Mouse (Mus musculus) right cerebral cortex, postnatal 4 days (tissue): ENCODE measurements at regions not wholly inside any gene's neighbourhood (a gene's known extent, or its start where the extent isn't known, plus 50 kb on each side); places are given as distances from the start of the nearest gene placed in this dataset.

Source experiments
- DNase-seq: peaks from one replicate; pipeline ENCODE4 v3.0.0-alpha.2; 2022

DNA sequence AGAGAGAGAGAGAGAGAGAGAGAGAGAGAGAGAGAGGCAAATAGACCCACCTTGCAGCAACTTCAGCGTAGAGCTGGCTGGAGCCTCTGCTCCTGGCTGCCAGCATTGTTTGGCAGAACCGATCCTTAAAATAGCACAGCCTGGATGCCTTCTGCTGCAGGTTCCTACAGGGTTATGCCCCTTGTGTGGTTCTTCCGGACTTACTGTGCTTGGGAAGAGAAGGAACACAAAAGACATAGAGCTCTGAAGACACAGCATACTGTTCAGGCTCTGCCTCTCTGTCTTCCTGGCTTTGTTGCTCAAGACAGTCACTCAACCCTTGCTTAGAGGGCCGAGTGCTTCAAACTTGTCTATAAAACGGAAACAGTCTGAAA lies 86.2 kb upstream of the Slc25a26 start:
- no peak for DNase-seq

DNA sequence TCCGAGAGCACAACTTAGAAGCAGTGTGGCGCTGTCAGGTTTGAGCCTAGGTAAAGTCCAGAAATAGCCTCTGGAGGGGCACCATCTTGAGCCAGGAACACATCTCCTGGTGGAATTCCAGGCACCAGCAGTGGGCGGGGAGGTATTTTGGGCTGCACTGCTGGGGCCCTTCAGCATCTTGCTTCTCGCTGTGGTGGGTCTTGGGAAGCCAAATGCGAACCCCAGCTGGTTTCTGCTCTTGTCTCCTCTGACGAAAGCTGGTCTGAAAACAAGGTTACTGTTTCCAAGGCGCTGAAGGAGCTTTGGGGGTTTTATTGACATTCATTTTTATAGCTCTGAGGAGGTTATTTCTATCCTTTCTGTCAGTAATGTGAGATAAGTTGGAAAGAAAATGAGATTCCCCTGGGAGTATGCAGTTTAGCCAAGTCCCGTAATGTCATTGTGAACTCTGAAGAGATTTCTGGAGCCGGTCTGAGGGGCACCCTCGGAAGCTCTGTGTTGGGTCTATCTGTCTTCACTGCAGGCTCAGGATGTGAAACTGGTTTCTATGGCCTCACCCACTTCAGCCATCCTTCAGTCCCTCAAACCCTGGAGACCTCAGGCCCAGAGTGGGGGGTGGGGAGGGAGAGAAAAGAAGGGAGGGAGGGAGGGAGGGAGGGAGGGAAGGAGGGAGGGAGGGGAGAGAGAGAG lies 86.7 kb upstream of the Slc25a26 start:
- DNase-seq, result no peak

DNA sequence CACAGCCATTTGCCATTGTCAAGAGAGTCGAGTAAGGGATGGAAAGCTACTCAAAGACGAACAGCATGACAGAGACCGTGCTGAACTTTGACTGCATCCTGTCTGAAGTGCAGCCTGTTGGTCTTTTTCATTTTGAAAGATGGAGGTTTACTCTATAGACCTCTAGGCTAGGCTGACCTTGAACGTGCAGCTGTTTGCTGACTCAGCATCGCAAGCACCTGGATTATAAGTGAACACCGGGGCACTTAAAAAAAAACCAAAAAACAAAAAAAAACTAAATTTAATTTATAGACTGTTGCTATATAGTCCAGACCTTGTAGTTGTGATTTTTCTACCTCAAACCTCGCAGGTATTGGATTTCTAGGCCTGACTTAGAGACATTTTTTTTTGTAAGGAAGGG lies 87.8 kb upstream of the Slc25a26 start:
- DNase-seq, result no peak

DNA sequence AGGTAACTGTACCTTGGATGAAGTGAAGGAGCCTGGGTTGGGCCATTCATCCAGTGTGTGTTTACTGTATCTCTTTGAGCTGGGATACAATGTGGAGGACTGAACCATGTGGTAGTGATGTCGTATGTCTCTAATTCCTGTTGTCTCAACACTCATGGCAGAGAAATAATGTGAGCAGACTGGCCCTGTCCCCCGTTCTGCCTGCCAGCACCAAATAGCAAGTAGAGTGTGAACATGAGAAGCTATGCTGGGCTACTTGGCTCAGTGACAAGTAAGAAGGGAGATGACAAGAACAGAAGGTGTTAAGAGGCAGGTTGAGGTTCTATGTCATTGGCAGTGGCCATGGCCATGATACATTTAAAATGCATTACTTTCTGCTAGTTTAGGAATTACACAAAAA lies 89.7 kb upstream of the Slc25a26 start:
- DNase-seq, result no peak

DNA sequence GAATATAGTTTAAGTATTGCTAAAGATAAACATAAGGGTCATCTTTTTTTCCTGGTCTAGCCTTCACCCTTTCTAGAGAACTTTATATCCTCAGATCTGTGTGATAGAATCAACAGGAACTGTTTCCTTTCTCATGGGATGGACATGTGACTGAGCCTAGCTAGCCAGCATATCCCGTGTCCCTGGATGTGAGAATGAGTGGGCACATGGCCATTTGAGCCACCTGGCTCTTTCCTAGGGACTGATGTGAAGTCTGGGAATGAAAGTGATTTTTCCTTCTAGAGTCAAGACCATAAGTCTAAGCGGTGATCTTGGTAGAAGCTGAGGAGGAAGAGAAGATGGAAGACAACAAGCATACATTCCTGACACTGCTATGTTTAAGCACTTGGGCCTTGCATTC lies 91.1 kb upstream of the Slc25a26 start:
- DNase-seq, result no peak

DNA sequence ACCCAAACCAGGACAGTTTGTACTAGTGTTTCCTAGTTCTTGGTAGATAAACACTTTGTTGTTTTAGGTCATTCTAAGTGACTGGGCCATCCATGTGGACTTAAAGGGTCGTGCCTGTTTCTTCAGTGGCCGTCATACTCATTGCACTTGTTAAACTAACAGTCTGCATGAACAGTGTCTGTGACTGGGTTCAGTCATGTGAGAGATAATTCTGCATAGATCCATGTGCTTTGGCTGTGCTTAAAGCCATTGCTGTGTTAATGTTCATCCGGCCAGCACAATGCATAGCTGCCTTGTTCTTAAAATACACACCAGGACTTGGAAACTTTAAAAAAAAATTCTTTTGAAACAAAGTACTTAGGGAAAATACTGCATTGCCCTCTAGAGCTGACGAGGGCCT lies 92.4 kb upstream of the Slc25a26 start:
- no peak for DNase-seq

DNA sequence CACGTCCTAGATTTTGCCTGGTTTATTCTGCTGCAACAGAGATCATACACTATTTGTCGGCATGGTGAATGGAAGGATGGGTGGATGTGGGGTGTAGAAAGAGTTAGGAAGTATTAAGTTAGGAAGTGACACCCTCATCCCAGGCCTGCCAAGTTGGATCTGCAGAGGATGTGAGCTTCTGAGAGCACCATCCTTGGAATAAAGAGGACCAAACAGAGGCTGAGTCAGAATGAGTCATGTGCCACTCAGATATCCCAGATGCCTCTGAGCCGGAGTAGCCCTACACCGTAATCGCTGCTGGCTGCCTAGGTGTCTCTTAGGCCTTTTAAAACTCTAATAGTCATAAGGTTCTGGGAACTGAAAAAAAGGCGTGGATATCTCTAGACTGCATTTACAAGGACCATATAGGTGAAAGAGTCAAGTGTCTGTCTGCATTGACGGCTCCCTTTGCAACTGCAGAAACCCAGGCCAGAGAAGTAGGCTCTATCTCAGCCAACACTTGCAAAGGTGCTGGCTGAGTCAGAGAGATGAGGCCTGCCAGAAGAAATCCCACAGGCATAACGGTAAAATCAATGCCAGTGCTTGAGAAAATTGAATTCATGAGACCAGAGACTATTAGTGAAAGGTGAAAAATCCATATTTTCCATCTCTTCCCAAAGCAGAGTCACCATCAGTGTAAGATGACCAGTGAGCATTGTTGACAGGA lies 94.6 kb upstream of the Slc25a26 start:
- no peak for DNase-seq

DNA sequence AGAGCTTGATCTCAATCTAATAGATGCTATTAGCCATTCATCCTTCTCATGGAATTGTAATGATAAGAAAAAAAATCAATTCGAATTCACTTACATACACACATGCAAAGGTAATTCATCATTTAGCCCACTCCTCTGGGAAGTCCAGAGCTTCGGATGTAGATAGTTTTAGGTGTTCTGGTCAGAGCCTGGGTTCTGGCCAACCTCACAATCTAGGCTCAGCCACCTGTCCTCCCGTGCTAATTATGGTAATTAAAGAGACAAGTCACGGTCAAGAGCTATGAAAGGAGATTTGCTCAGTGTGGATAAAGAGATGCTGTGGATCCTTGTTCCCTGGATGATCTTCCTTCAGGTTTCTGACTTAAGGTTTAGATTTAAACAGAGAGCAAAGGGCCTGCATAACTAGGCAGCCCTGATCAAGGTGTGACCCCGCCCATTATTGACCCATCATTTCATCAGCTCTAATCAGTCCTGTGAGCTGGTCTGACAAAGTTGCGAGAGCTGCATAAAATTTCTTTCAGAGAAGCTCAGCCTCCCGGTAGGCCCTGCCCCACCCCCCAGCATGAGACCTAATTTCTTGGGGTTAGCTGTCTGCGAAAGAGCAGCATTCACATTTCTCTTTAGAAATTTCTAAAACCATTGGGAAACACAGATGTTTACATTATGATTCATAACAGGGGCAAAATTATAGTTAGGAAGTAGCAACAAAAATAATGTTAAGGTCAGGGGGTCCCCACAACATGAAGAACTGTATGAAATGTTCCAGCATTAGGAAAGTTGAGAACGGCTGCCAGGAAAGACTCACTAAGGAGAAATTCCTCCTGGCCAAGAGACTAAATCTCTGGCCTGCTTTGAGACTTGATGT lies 98.3 kb upstream of the Slc25a26 start:
- DNase-seq, result no peak

DNA sequence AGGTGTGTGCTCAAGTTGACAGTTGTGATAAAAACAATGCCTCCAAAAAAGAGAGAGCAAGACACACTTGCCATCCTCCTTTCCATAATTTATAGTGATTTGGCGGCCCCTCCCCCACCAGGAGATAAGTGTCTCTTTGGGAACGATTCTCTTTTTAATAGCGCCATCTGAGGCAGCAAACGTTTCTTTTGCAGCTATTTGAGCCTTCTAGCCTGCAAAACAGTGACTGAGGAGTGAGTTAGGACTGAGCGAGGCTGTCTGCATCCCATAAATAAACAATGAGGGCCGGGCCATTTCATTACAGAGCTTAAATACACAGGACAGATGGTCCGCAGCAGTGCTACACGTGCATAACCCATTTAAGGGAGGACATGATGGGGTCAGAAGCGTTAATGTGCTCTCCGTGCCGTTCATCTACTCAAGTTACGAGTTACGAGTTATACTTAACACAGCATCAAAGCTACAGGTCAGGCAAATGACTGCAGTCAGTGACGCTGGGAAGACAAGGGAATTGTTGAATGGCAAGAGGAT lies 99.0 kb upstream of the Slc25a26 start:
- peak; percentile 72 for DNase-seq

DNA sequence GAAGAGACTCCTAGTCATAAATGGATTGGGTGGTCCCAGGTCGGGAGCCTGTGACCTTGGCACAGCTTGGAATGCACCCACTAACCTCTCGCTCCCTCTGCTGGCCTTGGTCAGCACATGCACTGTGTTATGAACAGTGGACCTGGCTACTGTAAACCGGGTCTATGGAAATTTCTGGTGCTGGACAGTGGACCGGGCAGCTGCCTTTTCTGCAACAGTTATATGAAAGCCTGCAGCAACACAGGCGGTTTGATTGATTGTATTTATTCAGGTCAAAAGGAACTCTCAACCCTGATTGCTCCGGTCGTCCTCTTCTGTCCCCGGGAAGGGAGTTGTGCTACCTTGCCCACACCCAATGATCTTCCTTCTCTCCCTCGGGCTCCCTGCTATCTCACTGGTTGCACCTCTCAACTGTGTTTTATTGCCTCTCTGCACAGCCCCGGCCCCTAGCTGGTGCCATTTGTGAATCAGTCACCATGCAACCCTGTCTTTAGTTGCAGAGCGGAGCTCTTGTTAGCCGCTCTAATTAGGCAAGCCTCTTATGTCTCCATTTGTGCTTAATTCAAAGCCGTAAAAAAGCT lies 99.6 kb upstream of the Slc25a26 start:
- peak; percentile 22 for DNase-seq

DNA sequence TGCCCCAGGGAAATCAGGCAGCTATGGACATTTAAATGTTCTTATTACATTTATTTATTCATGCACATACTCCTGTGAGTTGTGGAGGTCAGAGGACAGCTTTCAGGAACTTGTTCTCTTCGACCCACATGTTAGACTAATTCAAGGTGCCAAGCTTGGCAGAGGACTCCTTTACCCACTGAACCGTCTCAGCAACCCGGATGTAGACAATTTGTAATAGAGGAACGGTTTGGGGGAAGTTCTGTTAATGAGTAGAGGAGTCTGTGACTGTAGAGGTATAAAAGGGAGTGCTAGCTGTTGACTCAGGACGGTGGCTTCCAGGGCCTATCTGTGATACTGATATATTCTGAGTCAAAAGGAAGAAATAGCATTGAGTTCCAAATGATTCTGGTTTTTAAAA lies 107.4 kb upstream of the Magi1 start:
- no peak for DNase-seq

DNA sequence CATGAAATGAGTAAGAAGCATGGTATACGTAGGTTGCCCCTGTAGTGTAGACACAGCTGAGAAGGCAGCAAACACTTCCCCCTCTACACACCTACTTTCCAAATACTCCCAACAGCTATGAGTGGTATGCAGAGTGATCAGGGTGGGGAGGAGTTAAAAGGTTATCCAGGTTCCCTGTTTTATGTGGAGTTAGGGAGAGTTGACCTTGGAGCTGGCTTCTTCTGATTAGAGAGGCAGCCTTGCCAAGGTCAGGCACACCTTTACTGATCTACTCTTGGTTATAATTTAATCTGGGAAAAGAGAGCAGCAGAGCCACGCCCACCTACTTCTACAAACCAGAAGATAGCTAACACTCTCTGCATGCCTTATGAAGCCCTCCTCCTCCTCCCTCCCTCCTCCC lies 106.7 kb upstream of the Magi1 start:
- no peak for DNase-seq

DNA sequence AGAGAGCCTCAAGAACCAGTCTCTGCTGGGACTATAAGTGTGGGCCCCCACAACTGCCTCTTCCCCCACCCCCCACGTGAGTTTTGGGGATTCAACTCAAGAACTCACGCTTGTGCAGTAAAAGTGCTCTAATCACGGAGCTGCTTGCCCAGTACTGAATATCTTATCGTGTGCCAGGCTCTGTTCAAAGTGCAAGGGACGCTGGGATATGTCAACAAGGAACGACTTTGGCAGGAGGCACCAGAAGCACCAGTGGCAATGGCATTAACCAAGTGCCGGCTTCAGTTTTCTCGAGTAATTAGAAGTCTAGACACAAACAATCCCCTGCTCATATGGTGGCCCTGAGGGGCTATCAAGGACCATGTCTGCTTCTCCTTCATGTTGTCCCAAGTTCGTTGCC lies 106.0 kb upstream of the Magi1 start:
- DNase-seq, result no peak

DNA sequence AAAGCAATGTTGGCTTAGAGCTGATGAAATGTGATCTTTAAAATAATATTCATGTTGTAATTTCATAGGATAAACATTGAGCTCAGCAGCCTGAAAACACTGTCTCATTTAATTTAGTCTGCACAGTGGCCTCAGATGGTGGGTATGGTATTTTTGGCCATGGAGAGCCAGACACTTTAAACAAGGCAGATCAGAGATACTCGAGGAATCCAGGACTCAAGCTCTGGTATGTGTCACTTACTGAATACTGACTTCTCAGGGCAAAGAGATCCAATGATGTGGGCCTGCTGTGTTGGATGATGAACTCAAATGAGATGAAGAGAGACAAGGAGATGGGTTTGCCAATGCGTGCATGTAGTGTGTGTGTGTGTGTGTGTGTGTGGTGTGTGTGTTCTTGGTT lies 103.9 kb upstream of the Magi1 start:
- DNase-seq, result no peak

DNA sequence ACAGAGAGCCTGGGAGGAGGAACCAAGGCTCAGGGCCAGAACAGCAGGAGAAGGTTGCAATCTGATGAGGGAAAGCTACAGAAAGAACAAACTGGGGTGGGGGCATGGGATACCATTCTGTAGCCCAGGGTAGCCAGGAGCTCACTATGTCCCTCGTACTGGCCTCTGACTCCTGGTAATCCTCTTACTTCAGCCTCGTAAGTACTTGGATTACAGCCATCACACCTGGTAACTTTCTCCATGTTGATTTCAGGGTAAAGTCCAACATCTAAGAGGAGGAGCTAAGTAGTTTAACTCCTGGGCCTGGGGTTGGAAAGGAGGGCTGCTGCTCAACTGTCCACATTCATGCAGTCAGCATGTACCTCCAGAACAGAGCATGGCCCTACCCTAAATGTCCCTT lies 101.8 kb upstream of the Magi1 start:
- DNase-seq, result no peak

DNA sequence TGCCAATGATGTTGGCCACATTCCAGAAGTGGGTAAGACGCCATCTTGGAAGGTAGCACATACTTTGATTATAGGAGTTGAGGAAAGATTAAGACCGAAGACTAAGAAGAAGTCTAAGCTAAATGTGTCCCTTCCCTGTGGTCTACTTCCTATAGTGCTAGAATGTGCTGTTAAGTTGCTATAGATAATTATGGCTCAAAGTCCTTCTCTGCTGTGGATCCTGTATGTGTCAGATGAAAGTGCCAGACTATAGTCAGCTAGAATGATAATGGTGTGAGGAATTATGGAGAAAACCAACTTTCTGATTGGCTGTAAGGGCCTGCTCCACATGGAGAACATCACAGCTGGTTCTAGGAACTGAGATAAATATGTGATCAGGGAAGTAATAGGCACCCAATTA lies 86.3 kb upstream of the Magi1 start:
- DNase-seq, result no peak

DNA sequence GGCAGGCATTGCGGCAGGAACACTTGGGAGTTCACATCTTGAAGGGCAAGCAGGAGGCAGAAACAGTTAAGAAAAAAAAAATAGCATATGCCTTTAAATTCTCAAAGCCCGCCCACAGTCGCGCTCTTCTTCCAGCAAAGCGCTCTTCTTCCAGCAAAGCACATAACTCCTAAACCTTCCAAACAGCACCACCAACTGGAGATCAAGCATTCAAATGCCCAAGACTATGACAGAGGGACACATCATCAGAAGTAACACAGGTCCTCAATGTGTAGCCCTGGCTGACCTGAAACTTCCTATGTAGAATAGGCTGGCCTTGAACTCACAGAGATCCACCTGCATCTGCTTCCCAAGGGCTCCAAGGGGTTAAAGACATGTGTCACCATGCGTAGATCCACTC lies 80.2 kb upstream of the Magi1 start:
- DNase-seq, result no peak

DNA sequence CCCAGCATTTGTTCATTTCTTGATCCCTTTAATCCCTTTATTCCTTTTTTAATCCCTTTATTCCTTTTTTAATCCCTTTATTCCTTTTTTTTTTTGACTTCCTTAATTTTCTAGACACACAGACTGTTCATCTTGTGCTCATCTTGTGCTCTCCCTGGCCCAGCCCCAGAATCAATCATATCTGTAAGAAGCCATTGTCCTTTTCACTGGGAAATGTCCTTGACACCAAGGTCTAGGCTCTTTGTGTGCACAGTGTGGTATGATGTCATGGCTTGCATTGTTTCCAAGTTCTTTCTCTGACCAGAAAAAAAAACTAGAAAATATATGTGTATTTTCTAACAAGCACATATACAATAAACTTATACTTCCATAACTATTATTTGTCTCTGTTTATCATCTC lies 78.9 kb upstream of the Magi1 start:
- DNase-seq, result no peak

DNA sequence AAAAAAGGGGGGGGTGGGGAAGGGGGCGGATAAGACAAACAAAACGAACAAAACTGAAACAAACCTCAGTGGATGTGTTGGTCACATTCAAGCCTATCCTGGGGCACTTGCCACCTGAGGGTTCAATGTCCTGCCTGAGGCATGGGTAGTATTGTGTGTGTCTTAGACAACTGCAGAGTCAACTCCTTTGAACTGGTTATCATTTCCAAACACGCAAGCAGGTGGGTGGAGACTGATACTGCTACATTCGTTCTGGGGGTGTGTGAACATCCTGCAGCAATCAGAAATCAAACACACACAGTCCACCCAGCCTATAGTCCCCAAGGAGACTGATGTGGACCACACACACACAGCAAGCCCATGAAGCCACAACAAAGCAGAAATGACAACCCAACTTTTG lies 73.9 kb upstream of the Magi1 start:
- no peak for DNase-seq

DNA sequence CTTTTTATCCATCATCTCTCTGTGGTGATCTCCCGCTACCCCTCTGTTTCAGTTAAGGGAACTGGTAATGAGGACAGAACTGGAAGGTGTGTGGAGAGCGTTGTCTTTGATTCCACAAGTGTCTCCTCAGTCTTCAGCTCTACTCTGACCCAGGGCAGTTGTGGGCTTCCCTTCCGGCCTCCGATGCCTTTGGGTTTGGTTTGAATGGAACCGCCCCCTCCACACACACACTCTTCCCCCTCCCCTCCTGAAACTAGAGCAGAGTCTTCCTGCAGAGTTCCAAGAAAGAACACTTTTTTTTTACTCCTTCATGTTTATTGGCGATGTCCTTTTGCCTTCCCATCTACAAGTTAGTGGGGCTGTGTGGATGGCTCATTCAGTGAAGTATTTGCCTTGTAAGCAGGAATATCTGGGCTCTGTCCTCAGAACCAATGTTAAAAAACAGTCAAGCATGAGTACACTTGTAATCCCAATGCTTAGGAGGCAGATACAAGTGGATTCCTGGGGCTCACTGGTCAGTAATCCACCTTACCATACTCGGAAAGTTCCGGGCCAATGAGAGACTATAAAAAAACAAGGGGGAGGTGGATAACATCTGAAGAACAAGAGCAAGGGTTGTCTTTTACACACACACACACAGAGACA lies 70.9 kb upstream of the Magi1 start:
- DNase-seq, result no peak

DNA sequence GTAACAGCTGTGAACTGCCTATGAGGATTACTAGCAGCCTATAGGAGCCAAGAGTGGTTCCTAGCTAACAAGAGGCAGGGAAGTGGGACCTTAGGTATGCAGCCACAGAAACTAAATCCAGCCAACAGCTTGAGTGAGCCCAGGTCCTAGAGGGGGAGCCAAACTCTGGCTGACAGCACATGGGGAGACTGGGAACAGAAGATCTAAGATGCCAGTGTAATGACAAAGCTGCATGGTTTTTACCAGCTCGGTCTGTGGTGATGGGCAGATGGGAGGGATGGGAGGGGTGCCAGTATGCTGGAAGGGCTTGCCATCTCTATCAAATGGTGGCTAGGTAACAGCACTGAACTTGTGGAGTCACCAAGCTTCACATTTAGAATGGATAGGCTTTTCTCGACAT lies 60.6 kb upstream of the Magi1 start:
- no peak for DNase-seq

DNA sequence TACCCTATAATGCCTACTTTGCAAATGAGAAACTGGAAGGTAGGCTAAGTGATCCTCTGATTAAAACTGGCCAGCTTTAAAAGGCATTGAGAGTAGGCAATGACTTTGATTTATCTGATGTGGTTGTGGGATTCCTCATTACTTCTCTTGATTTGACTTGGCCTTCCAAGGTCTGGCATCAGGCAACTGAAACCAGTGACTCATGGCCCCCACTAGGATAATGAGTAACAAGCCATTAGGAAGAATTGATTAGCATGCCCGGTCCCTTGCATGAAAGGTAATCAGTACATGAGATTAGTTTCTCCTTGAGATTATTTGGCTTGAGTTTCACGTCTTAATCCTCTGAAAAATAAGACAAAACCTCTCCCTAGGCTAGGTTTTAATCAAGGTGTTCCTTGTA lies 56.8 kb upstream of the Magi1 start:
- DNase-seq, result no peak

DNA sequence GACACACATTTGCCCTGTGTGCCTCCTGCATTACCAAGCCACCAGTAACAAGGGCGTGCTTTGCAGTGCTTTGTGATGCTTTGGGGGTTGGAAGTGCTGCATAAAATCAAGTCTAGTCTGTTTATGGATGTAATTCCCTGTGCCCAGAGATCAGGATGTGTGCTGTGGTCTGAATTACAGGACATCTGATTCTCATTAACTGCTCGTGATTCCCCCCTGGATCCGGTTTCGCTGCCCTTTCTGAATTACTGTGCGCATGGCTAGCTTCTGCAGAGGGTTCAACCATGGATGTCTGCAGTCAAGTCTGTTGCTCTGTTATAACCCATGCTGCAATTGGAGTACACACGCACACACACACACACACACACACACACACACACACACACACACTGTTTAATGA lies 52.5 kb upstream of the Magi1 start:
- no peak for DNase-seq
